Mouse (Mus musculus) cortical plate, adult 2 months (tissue): ENCODE data around the gene Map2k3.

Source experiments
- CTCF ChIP-seq: fragments of 200-500 bp; IDR thresholded peaks from 2 replicates; pipeline ENCODE4 v1.5.1; 2011; ENCODE audit warnings: mild to moderate bottlenecking, control low read depth, low read length; ENCODE audit not compliant: insufficient read depth; ENCODE audit errors: extremely low read depth
- POLR2A ChIP-seq: fragments of 200-500 bp; IDR thresholded peaks from 2 replicates; pipeline ENCODE4 v1.6.1; 2011; ENCODE audit warnings: mild to moderate bottlenecking, low read length, control low read depth; ENCODE audit not compliant: insufficient read depth; ENCODE audit errors: extremely low read depth

DNA sequence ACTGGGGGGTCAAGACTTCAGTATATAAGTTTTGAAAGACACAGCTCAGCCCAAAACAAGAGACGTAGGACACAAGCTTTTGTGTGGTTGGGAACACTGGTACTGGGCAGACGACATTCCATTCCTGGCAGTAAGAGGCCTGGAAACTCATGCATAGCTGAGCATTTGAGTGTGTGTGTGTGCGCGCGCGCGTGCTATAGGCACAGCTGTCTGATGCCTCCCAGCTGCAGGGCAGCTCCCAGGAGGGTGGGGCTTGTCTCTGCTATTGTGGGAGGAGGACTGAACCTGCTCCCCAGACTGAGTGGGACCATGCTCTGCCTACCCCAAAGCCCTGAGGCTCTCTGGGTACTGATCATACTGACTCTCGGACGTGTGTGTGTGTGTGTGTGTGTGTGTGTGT is 9.5 kb downstream of the Map2k3 start:
- TF ChIP-seq CTCF (no peak), POLR2A (no peak)
